Mouse (Mus musculus) embryonic fibroblast, embryonic 13.5 days (primary cell): ENCODE results near the gene Phactr2.

Source experiments
- CTCF ChIP-seq: IDR thresholded peaks from 2 replicates; pipeline ENCODE4 v1.5.1; 2011; ENCODE audit warnings: mild to moderate bottlenecking, control low read depth, low read length, moderate library complexity, borderline replicate concordance; ENCODE audit not compliant: insufficient read depth
- POLR2A ChIP-seq: IDR thresholded peaks from 2 replicates; pipeline ENCODE4 v1.6.1; 2011; ENCODE audit warnings: low read depth, mild to moderate bottlenecking, control low read depth, low read length, moderate library complexity

- no peak for TF ChIP-seq POLR2A
- no peak for TF ChIP-seq CTCF
Measured at GRCm38 (mm10) chr10:13289252-13289961, 184.8 kb downstream of the Phactr2 start.
